Mouse (Mus musculus) left cerebral cortex, adult 11 months (tissue): ENCODE results near the gene Col25a1.

ENCODE experiments used
- DNase-seq: peaks from one replicate; pipeline ENCODE4 v3.0.0; 2022; ENCODE audit warnings: low spot score

The Col25a1 gene

GRCm38 (mm10) chr3:130576683-130577082 lies 445.4 kb downstream of the Col25a1 start:
- DNase-seq: no peak

- DNase-seq: no peak
Measured at GRCm38 (mm10) chr3:130579501-130579900, 448.2 kb downstream of the Col25a1 start.

GRCm38 (mm10) chr3:130581577-130581976 lies 450.3 kb downstream of the Col25a1 start:
- DNase-seq: no peak

GRCm38 (mm10) chr3:130582903-130583664 lies 451.8 kb downstream of the Col25a1 start:
- DNase-seq: no peak

GRCm38 (mm10) chr3:130584007-130584406 lies 452.7 kb downstream of the Col25a1 start:
- no peak for DNase-seq

GRCm38 (mm10) chr3:130595050-130595449 lies 463.7 kb downstream of the Col25a1 start:
- no peak for DNase-seq

GRCm38 (mm10) chr3:130601491-130601890 lies 470.2 kb downstream of the Col25a1 start:
- DNase-seq: no peak

- peak; percentile 4 for DNase-seq
Measured at GRCm38 (mm10) chr3:130607924-130608323, 476.6 kb downstream of the Col25a1 start.

- DNase-seq: no peak
Measured at GRCm38 (mm10) chr3:130614444-130614843, 483.1 kb downstream of the Col25a1 start.

GRCm38 (mm10) chr3:130615625-130616024 lies 484.3 kb downstream of the Col25a1 start:
- no peak for DNase-seq

- DNase-seq: no peak
Measured at GRCm38 (mm10) chr3:130617439-130617898, 486.2 kb downstream of the Col25a1 start, which contains the start of gene Etnppl. Gene Etnppl (plus strand): TSS chr3:130617448.

GRCm38 (mm10) chr3:130620517-130621146 lies 489.3 kb downstream of the Col25a1 start:
- DNase-seq: no peak

GRCm38 (mm10) chr3:130628358-130628757 lies 497.1 kb downstream of the Col25a1 start:
- no peak for DNase-seq

- peak; percentile 12 for DNase-seq
Measured at GRCm38 (mm10) chr3:130633859-130634258, 502.6 kb downstream of the Col25a1 start.

GRCm38 (mm10) chr3:130646110-130646810 lies 515.0 kb downstream of the Col25a1 start:
- DNase-seq: no peak
